In genomic region chr10:64224424-64224823, GRCm38 (mm10) we compare ENCODE assay signal across 25 mouse cellular contexts.
"Had no signal": no experiment of that assay in that cellular context is flagged by ENCODE, and none has a peak within 500 bp of the region (broad histone marks: within the 10 kb centered on the region; RNA-seq: fewer than 3 reads in every experiment).

No protein-coding gene starts in this region.

- DNase-seq: gastrocnemius, postnatal 14 days; gastrocnemius, postnatal 36 days; heart, postnatal 14 days; heart, postnatal 36 days; kidney, adult 11 months; kidney, adult 2 months; kidney, adult 9 months; kidney, postnatal 14 days; kidney, postnatal 36 days; layer of hippocampus, adult 9-11 months; layer of hippocampus, postnatal 36 days; left cerebral cortex, postnatal 4 days had no signal

- H3K36me3 ChIP-seq: heart, embryonic 10.5 days; heart, embryonic 13.5 days; heart, embryonic 15.5 days; hindbrain, embryonic 13.5 days; hindbrain, embryonic 15.5 days; kidney, embryonic 15.5 days; limb, embryonic 13.5 days; limb, embryonic 15.5 days; liver, embryonic 12.5 days had no signal

- H3K9ac ChIP-seq: heart, embryonic 13.5 days; heart, embryonic 15.5 days; hindbrain, embryonic 13.5 days; hindbrain, embryonic 15.5 days; kidney, embryonic 15.5 days; limb, embryonic 13.5 days; limb, embryonic 15.5 days; liver, embryonic 12.5 days; liver, embryonic 14.5 days had no signal

- H3K4me1 ChIP-seq: hindbrain, embryonic 13.5 days; hindbrain, embryonic 15.5 days; kidney, embryonic 15.5 days; limb, embryonic 13.5 days; limb, embryonic 15.5 days; liver, embryonic 12.5 days had no signal

- H3K4me3 ChIP-seq: heart, embryonic 10.5 days; heart, embryonic 13.5 days; heart, embryonic 15.5 days; hindbrain, embryonic 13.5 days; hindbrain, embryonic 15.5 days; kidney, embryonic 15.5 days; limb, embryonic 13.5 days; limb, embryonic 15.5 days; liver, embryonic 12.5 days had no signal

- H3K9me3 ChIP-seq: heart, embryonic 10.5 days; heart, embryonic 13.5 days; heart, embryonic 15.5 days; hindbrain, embryonic 13.5 days; hindbrain, embryonic 15.5 days; kidney, embryonic 15.5 days; limb, embryonic 13.5 days; limb, embryonic 15.5 days; liver, embryonic 12.5 days had no signal

- ATAC-seq: hindbrain, postnatal 0 days; intestine, embryonic 16.5 days; liver, embryonic 12.5 days had no signal

- H3K4me2 ChIP-seq: heart, embryonic 13.5 days; heart, embryonic 15.5 days; hindbrain, embryonic 13.5 days; hindbrain, embryonic 15.5 days; kidney, embryonic 15.5 days; limb, embryonic 13.5 days; limb, embryonic 15.5 days; liver, embryonic 12.5 days had no signal

- H3K27ac ChIP-seq: heart, embryonic 10.5 days; heart, embryonic 15.5 days; hindbrain, embryonic 13.5 days; hindbrain, embryonic 15.5 days; hindbrain, postnatal 0 days; kidney, embryonic 15.5 days; kidney, postnatal 0 days; limb, embryonic 13.5 days; limb, embryonic 15.5 days; liver, embryonic 12.5 days; liver, embryonic 14.5 days had no signal

- H3K27me3 ChIP-seq: heart, embryonic 13.5 days; heart, embryonic 15.5 days; hindbrain, embryonic 13.5 days; hindbrain, embryonic 15.5 days; kidney, embryonic 15.5 days; limb, embryonic 13.5 days; limb, embryonic 15.5 days; liver, embryonic 12.5 days had no signal
